Mouse (Mus musculus) heart, postnatal 36 days (tissue): ENCODE measurements at regions not wholly inside any gene's neighbourhood (a gene's known extent, or its start where the extent isn't known, plus 50 kb on each side); places are given as distances from the start of the nearest gene placed in this dataset.

Experiments
- DNase-seq, 2 experiments: peaks; one replicate each; pipeline ENCODE4 v3.0.0; 2021 to 2022
- intact Hi-C: fragments of 180-260 bp; cut with DNase I; formaldehyde crosslinking; loops from one replicate; pipeline ENCODE4 v1.15.1; 2025

DNA sequence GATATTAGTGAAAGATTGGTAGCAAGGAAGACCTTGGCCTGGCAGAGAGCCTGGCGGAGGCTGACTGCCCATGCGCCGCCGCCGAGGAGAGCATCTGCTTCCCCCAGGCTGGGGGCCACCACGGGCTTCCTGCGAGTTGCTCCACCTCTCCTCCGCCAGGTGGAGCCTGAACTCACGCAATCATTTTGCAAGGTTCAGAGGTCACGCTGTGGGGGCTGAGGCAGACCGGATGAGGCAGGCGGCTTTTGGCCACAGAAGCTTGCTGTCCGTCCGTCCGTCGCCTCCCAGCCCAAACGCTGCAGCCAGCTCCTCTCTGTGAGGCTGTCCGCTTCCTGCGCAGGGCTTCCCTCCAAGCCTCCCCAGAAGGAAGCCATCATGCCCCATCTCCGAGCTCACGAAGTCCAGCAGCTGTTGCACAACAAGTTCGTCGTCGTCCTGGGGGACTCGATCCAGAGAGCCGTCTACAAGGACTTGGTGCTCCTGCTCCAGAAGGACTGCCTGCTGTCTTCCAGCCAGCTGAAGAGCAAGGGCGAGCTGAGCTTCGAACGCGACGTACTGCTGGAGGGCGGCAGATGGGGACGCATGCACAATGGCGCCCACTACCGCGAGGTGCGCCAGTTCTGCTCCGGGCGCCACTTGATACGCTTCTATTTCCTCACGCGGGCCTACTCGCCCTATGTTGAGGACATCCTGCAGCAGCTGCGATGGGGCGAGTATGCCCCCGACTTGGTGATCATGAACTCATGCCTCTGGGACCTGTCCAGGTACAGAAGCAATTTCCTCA is 269.3 kb upstream of the Erbb4 start:
- intact Hi-C loops = no loop called here
- DNase-seq = no peak

DNA sequence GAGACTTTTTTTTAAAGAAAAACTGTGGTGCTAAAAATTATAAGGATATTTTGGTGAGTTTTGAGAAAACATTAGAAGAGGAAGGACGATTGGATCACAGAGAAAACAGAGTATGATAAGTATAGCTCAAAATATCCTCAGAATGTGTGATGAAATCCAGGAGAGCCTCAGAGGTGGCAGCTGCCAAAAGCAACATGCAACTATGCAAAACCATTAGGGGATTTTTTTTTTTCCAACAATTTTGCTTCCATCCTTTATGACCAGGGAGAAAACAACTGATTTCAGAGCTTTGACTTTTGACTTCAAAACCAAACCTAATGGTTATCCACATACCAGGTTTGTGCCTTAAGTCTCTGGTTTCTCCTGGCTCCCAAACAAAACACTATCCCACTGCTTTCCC is 267.4 kb upstream of the Erbb4 start:
- DNase-seq = no peak
- intact Hi-C loops = no loop called here

DNA sequence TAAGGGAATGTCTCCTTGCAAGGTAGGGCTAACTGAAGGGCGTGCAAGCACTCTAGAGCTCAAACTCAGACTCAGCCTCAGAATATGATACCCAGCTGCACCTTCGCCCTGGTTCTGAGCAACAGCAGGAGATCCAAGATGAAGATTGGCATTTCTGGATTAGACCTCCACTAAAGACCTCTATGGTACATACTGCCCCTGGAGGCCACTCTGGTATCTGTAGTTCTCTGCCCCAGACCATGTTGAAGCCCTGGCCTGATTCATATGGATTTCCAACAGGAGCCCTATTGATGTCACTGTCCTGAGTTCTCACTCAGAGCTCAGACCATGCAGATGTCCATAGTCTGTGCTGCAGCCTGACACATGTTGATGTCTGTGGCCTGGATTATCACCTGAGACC is 262.2 kb upstream of the Erbb4 start:
- intact Hi-C loops = no loop called here
- DNase-seq = no peak

DNA sequence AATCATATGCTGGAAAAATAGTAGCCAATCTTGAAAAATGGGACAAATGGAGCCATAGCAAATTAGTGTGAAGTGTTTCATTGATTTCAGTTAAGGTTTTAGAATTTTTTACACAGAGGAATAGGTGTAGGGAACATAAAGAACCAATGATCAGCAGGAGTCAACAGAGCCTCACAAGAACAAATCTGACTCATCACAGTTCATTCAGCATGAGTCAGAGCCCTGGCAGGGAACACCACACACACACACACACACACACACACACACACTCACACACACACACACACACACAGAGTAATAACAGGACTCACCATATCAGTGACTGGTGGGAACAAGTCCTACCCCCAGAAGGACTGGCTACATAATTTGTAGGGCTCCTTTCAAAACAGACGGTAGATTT is 259.7 kb upstream of the Erbb4 start:
- no peak for DNase-seq
- intact Hi-C loops = no loop called here

DNA sequence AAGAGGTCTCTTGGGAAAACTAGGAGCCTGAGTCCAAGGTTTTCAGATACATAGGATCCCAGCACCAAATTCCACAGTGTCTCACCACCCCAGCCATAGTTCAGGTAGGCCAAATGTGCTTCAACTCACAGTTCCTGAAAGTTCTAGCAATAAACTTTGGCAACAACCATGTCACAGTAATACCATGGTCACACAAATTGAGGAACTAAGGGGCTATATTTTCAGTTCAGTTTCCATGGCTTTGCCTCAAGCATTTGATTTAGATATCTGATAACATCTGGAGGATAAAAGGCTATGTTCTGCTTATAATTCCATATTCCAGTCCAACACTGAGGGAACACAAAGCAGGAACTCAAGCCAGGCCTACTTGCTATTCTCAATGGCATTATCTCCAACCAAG is 256.2 kb upstream of the Erbb4 start:
- intact Hi-C loops = no loop called here
- no peak for DNase-seq

DNA sequence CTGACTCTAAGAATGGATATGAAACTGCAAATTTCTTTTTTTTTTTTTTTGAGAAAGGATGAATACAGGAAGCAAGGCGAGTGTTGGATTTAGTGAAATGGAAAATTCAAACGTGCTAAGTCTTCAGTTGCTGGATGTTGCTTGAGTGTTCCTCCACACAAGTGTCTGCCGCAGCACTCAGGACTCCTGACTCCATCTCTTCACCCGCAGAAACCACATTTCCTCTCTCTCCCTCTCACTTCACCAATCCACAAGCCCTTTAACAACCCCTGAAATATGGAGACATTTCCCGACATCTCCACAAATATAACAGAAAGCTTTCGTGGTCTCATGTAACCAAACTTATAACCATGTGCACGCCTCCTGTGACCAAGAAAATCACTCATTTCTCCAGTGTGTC is 249.7 kb upstream of the Erbb4 start:
- intact Hi-C loops = no loop called here
- no peak for DNase-seq

DNA sequence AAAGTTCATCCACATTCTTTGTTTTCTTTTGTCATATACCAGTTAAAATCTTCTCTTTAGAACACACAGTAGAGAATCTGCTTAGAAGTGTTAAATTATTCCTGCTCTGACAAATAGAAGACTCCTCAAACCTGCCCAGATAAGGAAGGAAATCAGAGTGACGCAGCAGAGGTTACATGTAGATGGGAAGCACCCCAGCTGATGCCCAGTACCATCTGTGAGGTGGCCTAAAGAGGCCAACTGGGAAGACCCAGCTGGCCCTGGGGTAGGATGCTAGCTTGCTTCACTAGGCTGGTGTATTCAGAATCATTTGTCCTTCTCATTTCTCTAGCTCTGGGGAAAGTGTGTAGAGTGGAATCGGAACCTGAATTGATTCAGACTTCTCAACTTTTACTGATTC is 242.6 kb upstream of the Erbb4 start:
- intact Hi-C loops = no loop called here
- no peak for DNase-seq

DNA sequence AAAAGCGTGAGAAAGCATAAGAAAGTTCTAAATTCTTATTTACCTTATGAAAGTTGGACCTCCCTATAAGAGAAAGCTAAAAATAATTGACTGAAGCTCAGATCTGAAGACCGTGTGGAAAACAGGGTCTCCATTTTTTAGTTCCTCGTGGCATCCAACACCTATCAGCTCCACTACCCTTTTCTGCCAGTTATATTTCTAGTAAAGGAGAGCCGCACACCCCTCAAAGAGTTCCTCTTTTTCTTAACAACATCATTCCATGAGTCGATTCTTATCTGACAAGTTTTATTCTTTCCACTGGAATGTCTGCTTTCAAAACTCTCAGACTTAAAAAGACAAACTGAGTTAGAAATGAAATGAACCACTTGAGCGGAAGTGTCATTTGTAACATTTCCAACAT is 242.0 kb upstream of the Erbb4 start:
- no peak for DNase-seq
- intact Hi-C loops = no loop called here

DNA sequence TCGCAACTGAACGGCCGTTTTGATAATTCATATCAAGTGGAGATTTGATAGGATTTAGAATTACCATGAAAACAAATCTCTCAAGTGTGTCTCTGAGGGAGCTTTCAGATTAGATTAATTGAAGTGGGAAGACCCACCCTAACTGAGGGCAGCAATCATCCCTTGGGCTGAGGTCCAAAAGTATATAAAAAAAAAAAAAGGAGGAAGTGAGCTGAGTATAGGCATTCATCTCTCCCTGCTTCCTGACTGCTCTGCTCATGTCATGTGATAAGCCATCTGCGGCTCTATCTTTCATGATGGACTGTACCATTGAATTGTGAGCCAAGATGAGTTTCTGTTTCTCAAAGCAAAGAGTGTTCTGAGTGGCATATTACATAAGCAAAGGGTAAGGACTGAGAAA is 234.2 kb upstream of the Erbb4 start:
- no peak for DNase-seq
- intact Hi-C loops = no loop called here

DNA sequence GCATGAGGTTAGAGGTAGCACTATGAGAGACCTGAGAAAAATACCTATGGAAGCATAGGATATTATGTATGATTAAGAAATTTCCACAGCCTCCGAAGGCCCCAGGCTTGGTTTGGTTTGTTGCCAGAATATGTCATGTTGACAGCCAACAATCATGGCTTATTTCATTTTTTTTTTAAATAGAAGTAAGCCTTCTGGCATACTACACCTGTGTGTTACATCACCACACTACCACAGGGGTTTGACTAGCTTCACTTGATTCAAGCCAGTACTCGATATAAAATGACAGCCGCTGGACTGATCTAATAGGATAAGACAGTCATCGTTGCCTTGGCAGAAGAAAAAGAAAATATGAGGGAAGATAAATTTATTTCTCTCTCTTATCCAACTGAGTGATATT is 232.6 kb upstream of the Erbb4 start:
- intact Hi-C loops = no loop called here
- no peak for DNase-seq

DNA sequence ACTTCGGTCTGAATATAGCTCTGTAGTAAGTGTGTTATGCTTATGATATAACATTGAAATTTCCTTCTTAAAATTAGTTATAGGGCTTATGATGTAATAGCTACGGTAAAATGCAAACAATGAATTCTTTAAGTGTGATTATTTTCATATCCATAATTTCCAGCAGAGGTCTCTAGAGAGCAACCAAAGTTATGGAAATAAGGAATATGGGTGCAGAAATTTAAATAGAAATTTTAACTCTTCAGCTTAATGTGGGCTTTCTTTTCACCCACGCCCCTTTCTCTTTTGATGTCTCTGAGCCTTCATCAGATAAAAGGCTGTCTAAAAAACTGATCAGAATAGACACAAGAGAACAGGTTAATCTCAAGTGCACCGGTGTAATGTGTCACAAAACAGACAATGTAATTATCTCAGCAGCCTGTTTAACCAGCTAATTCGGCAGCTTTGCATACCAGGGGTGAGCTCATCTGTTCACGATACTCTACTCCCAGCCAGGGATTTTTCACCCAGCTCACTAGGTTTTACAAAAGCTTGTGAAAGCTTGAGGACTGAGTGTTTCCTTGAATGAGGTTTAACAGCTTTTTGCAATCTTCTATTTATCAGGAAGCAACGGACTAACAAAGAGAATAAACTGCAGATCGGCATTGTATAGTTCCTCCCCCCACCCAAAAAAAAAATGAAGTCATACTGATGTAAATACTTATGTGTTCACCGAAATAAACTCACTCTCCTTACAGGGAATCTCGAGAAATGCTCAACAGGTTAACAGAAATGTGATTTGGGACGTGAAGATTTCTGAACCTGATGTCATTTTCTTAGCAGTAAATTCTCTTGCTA is 223.8 kb upstream of the Erbb4 start:
- intact Hi-C loops = loop anchor here (1.0 kb wide), 1 partner anchor 358 kb away; no protein-coding TSS in a partner anchor
- DNase-seq = no peak

DNA sequence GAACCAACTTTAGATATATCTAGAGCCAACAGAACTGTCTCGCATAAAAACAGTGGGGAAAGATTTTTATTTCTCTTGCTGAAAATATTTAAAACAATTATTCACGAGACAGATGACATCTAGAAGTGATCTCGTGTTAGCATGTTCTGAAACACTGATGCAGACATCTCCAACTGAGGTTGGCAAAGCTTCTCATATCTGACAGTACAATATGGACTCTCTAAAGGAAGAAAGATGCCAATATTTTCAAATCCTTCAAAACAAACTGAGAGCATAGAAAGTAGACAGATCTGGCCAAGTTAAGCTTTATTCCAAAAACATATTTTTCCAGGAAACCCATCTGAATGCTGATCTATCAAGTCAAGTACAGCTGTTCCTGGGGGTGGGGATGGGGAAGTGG is 221.5 kb upstream of the Erbb4 start:
- intact Hi-C loops = no loop called here

DNA sequence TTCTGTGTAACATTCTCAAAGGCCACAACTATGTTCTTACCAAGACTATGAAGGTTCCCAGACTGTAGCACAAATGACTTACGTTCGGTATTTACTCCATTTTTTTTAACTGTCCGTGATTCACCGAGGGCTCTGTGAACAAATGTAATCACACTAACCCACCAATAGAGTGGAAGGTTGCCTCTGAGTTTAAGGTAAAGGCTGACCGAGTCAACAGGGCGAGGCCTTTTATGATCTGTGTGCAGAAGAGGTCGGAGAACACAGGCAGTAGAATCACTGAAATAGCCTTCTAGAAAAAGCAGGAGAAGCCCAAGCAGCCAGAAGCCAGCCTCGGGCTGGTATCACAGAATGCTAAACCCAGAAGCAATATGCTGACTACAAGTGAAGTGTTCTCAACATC is 218.9 kb upstream of the Erbb4 start:
- intact Hi-C loops = no loop called here
- no peak for DNase-seq

More for the DNA sequence above, 221.5 kb upstream of the Erbb4 start:
- no peak for DNase-seq

DNA sequence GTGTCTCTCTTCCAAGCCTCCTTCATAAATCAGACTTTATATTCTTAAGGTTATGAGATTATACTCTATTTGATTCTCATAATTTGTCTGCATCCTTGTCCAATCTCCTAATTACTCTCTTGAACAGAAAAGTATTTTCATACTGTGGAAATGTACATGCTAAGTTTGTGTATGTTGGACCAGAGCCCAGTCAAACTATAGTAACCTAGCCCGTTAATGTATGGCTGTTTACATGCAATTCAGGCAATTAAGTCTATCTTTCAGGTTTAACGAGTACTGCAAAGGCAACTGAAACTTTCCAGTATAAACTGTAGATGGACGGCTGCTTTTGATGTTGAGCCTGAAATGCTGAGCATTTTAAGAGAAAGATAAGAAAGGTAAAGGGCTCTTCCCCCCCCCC is 211.7 kb upstream of the Erbb4 start:
- no peak for DNase-seq
- intact Hi-C loops = no loop called here

DNA sequence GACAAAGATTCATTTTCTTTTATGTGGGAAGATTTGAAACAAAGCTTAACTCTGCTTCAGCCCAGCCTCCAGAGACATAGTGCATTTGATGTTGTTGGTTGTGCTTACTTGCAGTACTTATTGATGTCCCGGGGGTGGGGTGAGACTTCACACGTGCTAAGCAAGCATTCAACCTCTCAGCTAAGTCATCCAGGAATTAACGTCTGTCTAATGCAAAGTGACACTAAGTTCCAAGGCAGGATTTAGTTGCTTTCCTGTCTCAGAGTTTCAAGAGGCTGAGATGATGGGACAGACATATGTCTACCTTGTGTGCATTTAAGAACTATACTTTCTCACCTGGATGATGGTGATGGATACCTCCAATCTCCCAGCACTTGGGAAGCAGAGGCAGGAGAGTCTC is 189.0 kb upstream of the Erbb4 start:
- intact Hi-C loops = no loop called here
- no peak for DNase-seq

DNA sequence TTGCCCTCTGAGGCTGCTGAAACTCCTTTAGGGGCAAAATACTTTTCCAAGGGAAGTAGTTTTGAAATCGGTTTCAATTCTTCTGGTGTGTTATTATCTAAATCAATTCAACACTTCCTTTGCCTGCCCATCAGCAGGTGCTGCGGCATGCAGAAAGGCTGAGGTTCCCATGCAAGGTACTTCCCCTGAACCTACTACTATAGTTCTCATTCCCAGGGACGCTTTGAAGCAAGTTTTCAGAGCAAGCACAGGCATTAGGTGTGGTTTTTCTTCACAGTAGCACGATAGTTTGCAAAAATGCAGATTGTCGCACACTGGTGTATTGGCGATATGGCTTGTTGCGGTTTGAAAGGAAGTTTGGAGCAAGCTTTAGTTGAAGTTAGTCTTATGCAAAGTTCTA is 183.5 kb upstream of the Erbb4 start:
- intact Hi-C loops = no loop called here
- no peak for DNase-seq

DNA sequence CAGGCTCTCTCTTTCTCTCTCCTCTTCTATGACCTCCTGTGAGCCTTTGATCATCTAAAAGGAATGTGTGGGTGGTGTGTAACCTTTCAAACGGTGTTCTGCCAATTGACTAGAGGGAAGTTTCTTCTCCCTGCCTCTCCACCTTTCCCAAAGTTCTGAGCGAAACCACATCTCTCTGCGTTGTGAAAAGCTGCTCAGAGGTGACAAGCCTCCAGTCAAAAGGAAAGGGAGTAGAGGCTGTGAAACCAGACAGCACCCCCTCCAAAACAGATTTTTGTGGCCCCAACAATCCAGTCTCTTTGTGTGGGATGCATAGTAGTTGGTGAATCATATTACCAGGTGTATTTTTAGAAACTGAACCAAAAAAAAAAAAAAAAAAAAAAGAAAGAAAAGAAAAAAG is 178.5 kb upstream of the Erbb4 start:
- no peak for DNase-seq
- intact Hi-C loops = no loop called here

DNA sequence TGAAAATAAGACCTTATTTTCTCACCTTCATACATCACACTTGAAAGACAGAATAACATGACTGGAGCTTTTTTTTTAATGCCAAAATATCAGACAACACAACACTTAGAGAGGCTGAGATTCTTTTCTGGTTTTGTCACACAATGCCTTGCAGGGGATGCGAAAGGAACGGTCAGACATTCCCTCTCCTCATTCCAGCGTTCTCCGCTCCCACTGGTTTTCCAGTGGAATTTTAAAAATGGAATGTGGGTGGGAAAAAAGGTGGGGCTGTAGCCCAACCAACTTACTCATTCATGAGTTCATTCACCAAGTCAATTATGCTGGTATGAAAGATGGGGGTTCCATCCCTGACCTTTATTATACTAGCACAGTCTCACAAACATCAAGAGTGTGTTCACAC is 169.6 kb upstream of the Erbb4 start:
- DNase-seq = no peak
- intact Hi-C loops = no loop called here

DNA sequence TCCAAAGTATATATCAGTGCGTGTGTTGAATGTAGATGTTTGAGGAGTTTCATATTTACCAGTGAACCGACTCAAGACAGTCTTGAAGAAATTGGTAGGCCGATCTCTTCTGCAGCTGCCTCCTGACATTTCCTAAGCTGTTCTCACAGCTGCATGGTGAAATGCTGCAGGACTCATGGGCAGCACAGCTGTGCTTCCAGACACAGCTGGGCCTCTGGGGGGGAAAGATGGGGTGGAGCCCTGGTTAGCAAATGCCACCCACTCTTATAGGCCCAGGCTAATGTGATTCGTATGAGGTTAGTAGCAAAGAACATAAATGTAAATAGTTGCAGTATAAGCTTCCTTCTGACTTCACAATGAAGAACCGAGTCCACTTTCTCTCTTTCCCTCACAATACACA is 139.8 kb upstream of the Erbb4 start:
- no peak for DNase-seq
- intact Hi-C loops = no loop called here

DNA sequence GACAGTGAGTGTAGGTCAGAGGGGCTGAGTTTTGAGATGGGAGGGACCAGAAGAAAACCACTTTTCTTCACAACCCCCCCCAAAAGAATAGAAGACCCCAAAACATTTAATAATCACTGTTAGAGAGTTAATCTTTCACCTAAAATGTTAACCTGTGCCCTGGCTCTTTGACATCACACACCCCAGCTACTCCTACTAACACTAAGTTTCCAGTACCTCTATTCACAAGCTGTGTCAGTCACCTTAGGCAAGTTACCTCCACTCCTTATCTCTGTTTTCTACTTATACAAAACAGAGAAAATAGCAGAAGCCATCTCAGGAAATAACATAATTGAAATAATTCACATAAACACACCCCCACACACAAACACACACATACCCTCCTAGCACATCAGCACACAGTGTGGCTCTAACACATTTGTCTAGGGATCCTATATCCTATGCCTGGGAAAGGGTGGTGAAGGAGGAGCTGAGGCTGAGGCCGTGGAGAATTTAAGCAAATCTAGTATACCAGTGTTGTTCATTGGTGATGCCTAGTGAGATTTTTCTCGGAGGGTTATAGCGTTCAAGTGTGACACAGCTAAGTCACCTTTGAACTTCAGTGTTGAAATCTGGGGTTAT is 134.5 kb upstream of the Erbb4 start:
- intact Hi-C loops = loop anchor here (5.0 kb wide), 2 partner anchors 445 to 545 kb away; partner anchors contain the start of gene Ikzf2
- no peak for DNase-seq

DNA sequence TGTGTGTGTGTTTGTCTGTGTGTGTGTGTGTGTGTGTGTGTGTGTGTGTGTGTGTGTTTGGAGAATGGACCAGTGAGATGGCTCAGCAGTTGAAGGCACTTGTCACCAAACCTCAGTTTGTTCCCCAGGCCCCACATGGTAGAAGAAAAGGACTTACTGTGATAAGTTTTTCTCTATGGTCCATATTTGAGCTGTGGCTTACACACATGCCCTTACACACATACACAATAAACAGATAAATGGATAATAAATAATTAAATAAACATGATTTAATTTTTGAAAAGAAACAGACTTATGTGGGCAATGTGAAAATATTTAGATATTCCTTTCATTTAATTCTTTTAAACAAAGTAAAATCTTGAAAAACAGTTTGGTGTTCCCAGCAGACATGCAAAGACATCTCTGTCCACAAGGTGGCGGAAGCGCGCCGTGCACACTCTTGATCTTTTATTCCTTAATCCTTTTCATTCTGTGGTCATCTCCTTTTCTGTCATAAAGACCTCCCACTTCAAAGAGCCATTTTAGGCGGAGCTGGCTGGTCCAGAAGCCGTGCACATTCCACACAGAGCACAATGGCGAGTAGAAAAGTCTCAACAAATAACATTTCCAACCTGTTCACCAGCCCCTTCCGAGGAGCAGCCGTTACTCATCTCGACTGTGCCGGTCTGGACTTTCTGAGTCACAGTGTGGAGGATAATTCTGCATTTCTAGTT is 133.8 kb upstream of the Erbb4 start:
- DNase-seq = peak; percentile 19 to 46
- intact Hi-C loops = loop anchor here (5.0 kb wide), 2 partner anchors 446 to 546 kb away; partner anchors contain the start of gene Ikzf2
